Mouse (Mus musculus): ENCODE results near the gene Srp68.

GRCm38 (mm10) chr11:116292401-116292800 is 18.4 kb upstream of the Srp68 start:
- no peak for TF ChIP-seq EP300 (IDR thresholded peaks at IDR 0.05; ENCODE audit: low read depth)
- no peak for TF ChIP-seq CTCF (IDR thresholded peaks at IDR 0.05; ENCODE audit: low read depth)
